Mouse (Mus musculus): ENCODE data around the gene Fosl2. TPM values are rescaled to one million over a fixed set of nuclear protein-coding genes. Genes with fewer than 3 reads are reported as not detected.

Fosl2 gene
- polyA plus RNA-seq (2016; fragmentation: Nextera tagmentation; extraction: Ambion mirVana) = 0.50 and 0.67 TPM in 2 replicates

DNA sequence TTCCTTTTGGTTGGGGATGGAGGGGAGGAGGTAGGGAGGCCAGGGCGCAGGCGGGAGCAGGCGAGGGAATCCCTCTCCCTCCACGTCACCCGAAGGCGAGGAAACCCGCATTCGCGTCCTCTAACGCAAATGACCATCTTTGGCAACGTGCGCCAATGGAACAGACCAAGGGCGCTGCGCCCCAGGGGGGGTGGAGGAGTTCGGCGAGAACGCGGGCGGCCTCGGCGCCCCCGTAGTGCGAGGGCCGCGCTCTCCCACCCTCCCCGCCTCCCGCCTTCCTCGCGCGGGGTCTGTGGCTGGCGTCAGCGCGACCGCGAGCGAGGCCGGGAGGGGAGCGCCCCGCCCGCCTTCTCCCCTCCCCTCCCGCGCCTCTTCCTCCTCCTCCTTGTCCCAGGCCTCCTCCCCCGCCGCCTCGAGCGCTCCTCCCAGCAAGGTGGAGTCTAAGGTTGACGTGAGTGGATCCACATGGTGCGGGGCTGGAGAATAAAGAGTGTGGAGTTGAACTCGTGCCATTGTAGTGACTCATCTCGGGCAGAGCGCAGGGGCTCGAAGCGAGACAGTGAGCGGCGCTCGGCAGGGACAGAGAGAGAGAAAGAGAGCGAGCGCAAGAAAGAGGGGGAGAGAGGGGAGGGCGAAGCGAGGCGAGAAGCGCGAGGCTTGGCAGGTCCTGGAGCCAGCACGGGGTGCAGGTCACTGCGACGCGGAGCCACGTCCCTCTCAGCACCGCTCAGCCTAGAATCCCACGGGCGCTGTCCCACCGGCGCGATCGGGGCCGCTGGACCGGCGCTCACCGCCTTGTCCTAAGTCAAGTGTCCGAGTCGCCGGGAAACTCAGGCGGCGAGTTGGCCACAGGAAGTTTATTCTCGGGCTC lies at the start of gene Fosl2:
Gene Fosl2, plus strand, starts transcription at position 466 of the 871 bp plus-strand sequence.
- peaks cover 66% of the 10 kb centered on the region for H3K4me1 ChIP-seq
- H3K27me3 ChIP-seq (replicated peaks; ENCODE audit: low read depth, poor library complexity, severe bottlenecking) = peaks cover 71% of the 10 kb centered on the region

DNA sequence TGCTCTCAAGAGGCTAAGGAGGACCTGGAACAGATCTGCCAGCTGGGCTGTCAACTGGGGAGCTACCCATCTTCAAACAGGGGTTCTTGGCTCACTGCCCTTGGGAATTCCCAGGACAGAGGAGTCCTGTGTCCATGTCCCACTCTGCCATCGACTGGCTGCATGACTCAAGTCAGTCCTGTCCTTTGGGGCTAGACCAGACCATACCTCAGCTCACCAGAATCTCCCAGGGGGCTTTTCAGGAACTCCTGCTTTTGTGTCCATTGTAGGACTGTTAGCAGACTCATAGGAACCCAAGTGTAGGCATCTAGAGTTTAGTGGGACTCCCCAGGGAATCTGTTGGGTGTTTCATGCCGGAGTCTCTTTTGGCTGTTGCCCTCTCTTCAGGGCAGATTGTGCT lies 49.6 kb upstream of the Fosl2 start:
- no peak overlapping the region for H3K4me3 ChIP-seq
- 91% methylated on average over 2 of the region's 2 CpGs for WGBS
- H3K36me3 ChIP-seq (replicated peaks) = no peaks in the 10 kb centered on the region
- no peak for DNase-seq (ENCODE audit: low spot score)
- peaks cover 7% of the 10 kb centered on the region for H3K4me1 ChIP-seq
- H3K27me3 ChIP-seq (replicated peaks; ENCODE audit: low read depth, poor library complexity, severe bottlenecking) = no peaks in the 10 kb centered on the region
- H3K9me3 ChIP-seq = no peaks in the 10 kb centered on the region
- H3K27ac ChIP-seq (replicated peaks) = no peak overlapping the region

More for the DNA sequence above, at the start of gene Fosl2:
- under 1% methylated on average over 85 of the region's 85 CpGs for WGBS
- Histone ChIP-seq H3K27ac (replicated peaks) (peak within 1 kb of the TSS; percentile 91), H3K9me3 (no peaks in the 10 kb centered on the region), H3K36me3 (replicated peaks) (no peaks in the 10 kb centered on the region), H3K4me3 (peak within 1 kb of the TSS; percentile 76)
- peak; percentile 93 for DNase-seq (ENCODE audit: low spot score)

DNA sequence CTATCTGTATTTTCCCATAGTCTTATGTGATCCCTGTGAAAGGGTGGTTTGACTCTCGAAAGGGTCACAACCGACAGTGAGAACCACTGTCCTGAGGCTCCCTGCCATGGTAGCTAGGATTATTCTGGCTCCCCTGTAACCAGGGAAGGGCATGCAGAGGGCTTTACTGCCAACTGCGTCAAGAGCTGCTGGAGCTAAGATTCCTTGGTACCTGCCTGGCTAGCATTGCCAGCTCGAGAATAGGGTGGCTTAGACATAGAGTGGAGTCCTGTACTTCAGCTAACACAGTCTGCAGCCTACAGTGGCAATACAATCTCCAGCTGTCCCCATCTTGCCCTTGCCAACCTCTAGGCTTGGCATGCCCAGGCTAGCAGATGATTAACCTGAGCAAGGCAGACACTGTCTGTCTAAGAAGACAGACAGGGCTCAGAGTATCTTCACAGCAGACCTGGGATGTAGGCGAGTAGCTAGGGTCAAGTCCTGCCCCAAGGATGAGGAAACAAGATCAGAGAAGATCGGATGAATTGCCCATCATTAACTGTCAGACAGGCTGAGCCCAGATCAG lies 49.0 kb upstream of the Fosl2 start:
- no peak for DNase-seq (ENCODE audit: low spot score)
- H3K27me3 ChIP-seq (replicated peaks; ENCODE audit: low read depth, poor library complexity, severe bottlenecking) = no peaks in the 10 kb centered on the region
- no peaks in the 10 kb centered on the region for H3K9me3 ChIP-seq
- no peak overlapping the region for H3K4me3 ChIP-seq
- 83% methylated on average over 6 of the region's 6 CpGs for WGBS
- H3K27ac ChIP-seq (replicated peaks) = no peak overlapping the region
- peaks cover 5% of the 10 kb centered on the region for H3K4me1 ChIP-seq
- H3K36me3 ChIP-seq (replicated peaks) = no peaks in the 10 kb centered on the region

DNA sequence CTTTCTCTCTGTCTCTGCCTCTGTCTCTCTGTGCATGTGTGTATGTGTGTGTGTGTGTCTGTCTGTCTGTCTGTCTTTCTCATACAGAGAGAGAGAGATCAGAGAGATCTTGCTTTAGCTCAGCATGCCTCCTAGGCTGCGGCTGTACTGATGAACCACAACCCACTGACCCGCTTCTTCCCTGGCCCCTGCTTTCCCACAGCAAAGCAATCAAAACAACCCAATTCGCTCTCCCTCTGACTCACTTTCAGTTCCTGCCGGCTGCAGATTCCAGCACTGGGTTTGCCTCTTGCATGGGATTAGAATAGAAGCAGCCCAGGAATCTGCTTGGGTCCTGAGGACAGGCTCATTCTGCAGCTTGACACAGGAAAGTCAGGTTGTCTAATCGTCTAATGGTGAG lies 46.1 kb upstream of the Fosl2 start:
- H3K4me3 ChIP-seq = no peak overlapping the region
- 55% methylated on average over 5 of the region's 5 CpGs for WGBS
- H3K36me3 ChIP-seq (replicated peaks) = no peaks in the 10 kb centered on the region
- H3K9me3 ChIP-seq = no peaks in the 10 kb centered on the region
- DNase-seq (ENCODE audit: low spot score) = no peak
- peaks cover 7% of the 10 kb centered on the region for H3K4me1 ChIP-seq
- H3K27ac ChIP-seq (replicated peaks) = 0 out of 2 replicates have a peak overlapping the region, but pooled peaks have one; percentile 15
- no peaks in the 10 kb centered on the region for H3K27me3 ChIP-seq (replicated peaks; ENCODE audit: low read depth, poor library complexity, severe bottlenecking)

DNA sequence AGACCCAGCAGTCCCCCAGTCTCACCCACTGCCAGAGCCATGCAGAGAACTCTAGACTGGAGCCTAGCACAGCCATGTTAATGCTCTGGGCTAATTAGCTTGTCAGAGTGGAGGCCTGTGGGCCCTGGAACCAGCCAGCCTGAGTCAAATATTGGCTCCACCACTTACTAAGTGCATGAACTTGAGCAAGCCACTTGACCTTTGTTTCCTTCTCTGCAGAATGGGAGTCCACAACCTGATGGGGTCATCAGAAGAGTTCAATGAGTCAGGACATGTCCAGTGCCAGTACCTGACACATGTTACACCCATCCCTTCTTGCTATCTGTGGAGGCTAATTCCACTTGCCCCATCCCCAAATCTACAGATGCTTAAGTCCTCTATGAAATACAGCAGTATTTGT lies 43.3 kb upstream of the Fosl2 start:
- no peak for DNase-seq (ENCODE audit: low spot score)
- Histone ChIP-seq H3K9me3 (no peaks in the 10 kb centered on the region), H3K27ac (replicated peaks) (no peak overlapping the region), H3K36me3 (replicated peaks) (no peaks in the 10 kb centered on the region), H3K4me1 (peaks cover 7% of the 10 kb centered on the region), H3K27me3 (replicated peaks; ENCODE audit: low read depth, poor library complexity, severe bottlenecking) (no peaks in the 10 kb centered on the region), H3K4me3 (no peak overlapping the region)

DNA sequence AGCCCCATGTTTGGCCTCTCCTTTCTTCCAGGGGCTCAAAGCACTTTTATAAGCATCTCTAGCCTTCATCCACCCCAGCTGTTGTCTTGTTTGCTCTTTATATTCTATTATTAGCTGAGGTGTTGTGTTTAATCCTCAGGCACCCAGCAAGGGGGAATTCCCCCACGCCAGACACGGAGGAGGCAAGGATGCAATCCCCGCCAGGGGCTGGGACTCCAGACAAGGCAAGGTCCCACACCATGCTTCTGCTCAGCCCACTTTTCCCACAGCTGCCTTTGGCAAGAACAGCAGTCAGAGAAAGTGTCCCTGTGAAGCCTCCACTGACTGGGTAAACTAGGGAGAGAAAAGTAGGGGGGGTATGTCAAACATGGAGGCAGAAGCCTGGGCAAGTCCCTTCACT lies 36.9 kb upstream of the Fosl2 start:
- Histone ChIP-seq H3K4me1 (peaks cover 22% of the 10 kb centered on the region), H3K9me3 (no peaks in the 10 kb centered on the region), H3K27me3 (replicated peaks; ENCODE audit: low read depth, poor library complexity, severe bottlenecking) (no peaks in the 10 kb centered on the region), H3K36me3 (replicated peaks) (no peaks in the 10 kb centered on the region), H3K27ac (replicated peaks) (peak overlapping the region; percentile 30; the same call in 1 of the 2 replicates), H3K4me3 (no peak overlapping the region)
- no peak for DNase-seq (ENCODE audit: low spot score)
- WGBS = 83% methylated on average over 3 of the region's 3 CpGs

DNA sequence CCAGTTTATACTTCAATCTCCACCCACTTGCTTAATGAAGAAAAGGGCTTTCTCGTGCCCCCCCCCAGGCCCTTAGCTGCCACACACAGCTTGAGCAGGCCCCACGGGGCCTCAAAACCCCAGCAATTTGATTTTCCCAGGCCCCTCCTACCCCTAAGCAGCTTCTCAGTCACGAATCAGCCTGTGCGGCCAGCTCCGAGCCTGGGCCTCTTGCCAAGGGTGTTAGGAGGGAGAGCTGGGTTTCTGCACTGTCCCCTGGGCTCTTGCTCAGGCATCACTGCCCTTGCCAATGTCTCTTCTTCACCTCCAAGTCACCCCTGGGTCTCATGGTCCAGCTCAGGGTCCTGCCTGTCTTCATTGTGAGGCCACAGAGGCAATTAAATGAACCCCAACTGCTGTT lies 33.1 kb upstream of the Fosl2 start:
- Histone ChIP-seq H3K27ac (replicated peaks) (peak overlapping the region; percentile 49), H3K27me3 (replicated peaks; ENCODE audit: low read depth, poor library complexity, severe bottlenecking) (no peaks in the 10 kb centered on the region), H3K4me3 (no peak overlapping the region), H3K36me3 (replicated peaks) (no peaks in the 10 kb centered on the region), H3K4me1 (peaks cover 22% of the 10 kb centered on the region), H3K9me3 (no peaks in the 10 kb centered on the region)
- 59% methylated on average over 5 of the region's 5 CpGs for WGBS
- DNase-seq (ENCODE audit: low spot score) = no peak

DNA sequence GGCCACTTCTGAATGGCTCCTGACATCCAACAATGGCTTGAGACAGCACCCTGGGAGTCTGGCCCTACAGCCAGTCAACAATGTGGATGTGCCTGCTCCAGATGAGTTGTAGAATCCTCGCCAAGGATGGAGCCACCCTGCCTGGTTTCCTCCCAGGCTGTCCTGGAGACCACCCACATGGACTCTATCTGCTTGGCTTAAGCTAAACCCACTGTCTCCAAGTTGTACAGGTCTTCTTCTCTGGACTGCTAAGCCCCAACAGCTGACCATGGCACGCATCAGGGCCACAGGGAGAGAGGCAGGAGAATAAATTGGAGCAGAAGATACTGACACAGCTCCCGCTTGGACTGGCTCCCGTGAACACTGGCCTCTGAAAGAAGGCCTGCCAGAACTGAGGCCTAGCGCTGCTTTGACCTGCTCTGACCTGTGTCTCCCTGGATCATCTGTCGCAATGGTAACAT lies 32.6 kb upstream of the Fosl2 start:
- H3K9me3 ChIP-seq = no peaks in the 10 kb centered on the region
- DNase-seq (ENCODE audit: low spot score) = no peak
- H3K4me1 ChIP-seq = peaks cover 22% of the 10 kb centered on the region
- H3K36me3 ChIP-seq (replicated peaks) = no peaks in the 10 kb centered on the region
- WGBS = 82% methylated on average over 6 of the region's 6 CpGs
- H3K27ac ChIP-seq (replicated peaks) = peak overlapping the region; percentile 49; the same call in 1 of the 2 replicates
- H3K4me3 ChIP-seq = no peak overlapping the region
- no peaks in the 10 kb centered on the region for H3K27me3 ChIP-seq (replicated peaks; ENCODE audit: low read depth, poor library complexity, severe bottlenecking)

DNA sequence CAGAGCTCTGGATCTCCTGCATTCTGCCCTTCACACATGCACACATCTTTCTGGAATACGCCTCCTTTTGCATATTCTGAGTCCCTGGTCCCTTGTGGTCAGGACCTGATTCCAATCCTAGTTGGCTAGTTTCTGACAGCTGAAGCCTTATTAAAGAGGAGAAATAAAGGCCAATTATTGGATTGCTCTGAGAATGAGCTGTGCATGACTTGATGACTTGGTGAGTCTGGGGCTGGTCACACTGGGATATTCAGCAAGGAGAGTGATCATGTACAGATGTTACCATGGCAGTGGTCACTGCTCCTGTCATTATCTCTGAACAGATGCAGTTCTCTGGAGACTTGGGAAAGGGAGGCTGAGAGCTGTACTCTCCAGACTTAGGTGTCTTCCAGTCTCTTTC lies 32.1 kb upstream of the Fosl2 start:
- H3K27ac ChIP-seq (replicated peaks) = no peak overlapping the region
- WGBS = 94% methylated on average over 1 of the region's 1 CpGs
- no peaks in the 10 kb centered on the region for H3K36me3 ChIP-seq (replicated peaks)
- no peak overlapping the region for H3K4me3 ChIP-seq
- H3K27me3 ChIP-seq (replicated peaks; ENCODE audit: low read depth, poor library complexity, severe bottlenecking) = no peaks in the 10 kb centered on the region
- peaks cover 22% of the 10 kb centered on the region for H3K4me1 ChIP-seq
- DNase-seq (ENCODE audit: low spot score) = no peak
- no peaks in the 10 kb centered on the region for H3K9me3 ChIP-seq

DNA sequence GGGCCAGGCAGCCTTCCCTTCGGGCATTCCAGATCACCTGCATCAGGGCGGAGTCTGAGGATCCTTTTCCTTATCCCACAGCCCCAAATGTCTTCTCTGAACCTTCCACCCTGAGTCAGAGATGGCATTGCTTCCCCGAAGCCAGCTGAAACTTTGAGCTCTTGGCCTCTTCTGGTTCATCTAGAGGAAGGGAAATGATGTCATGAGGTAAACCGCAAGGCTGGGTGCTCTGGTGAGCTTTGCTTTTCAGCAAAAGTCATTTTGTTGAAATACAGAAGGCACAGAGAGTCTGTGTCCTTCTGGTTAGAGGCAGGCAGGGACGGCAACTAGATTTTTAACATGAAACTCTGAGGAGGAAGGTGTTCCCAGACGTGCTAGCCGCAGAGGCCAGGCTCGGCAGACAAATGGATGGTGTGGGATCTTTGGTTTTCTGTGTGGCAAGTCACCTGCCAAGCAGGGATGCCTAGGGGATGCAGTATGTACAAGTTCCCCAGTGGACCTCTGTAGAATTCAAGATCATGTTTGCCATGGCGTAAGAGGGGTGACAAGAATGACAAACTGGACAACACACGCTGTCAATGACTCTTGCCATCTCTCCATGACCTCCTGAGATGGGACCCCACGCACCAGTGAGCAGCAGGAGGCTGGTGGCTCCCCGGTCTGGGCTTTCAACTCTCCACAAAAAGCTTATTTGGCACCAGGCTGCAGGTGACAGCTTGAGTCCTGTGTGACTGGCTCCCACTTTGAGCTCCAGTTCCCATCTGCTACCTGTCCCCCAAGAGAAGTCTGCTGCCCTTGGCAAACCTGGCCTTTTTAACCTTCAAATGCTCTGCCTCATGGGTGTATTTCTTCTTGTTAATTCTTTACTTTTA lies 31.2 kb upstream of the Fosl2 start:
- H3K9me3 ChIP-seq = no peaks in the 10 kb centered on the region
- DNase-seq (ENCODE audit: low spot score) = no peak
- H3K27me3 ChIP-seq (replicated peaks; ENCODE audit: low read depth, poor library complexity, severe bottlenecking) = no peaks in the 10 kb centered on the region
- H3K36me3 ChIP-seq (replicated peaks) = no peaks in the 10 kb centered on the region
- no peak overlapping the region for H3K4me3 ChIP-seq
- H3K4me1 ChIP-seq = peaks cover 22% of the 10 kb centered on the region
- 90% methylated on average over 12 of the region's 12 CpGs for WGBS
- H3K27ac ChIP-seq (replicated peaks) = no peak overlapping the region

DNA sequence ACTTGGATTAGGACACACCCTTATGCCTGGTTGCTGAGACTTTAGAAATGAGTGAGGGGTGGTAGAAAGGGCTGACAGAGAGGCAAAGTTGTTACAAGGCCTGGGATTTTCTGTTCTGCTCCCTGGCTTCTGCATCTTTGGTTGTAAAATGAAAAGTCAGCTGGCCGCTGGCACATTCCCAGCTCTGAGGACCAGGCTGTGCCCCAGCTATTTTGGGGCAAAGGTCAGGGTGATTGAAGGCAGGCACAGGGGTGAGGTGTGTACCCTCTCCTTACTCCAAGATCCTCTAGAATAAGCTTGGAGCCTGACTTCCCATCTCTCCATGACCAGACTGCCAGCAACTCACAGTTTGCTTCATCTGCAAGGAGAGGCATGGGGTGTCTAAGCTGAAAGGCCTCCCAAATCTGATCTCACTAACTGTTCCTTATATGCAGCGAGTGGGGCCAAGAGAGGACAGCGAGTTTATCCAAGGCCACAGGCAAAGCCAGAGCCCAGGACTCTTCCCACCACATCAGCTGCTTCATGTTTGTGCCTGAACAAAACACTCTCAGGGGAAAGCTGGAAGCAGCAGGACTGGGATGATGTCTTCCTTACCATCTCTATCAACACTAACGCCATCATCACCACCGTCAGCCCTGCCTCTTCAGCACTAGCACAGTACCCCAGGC lies 29.0 kb upstream of the Fosl2 start:
- peaks cover 19% of the 10 kb centered on the region for H3K4me1 ChIP-seq
- H3K36me3 ChIP-seq (replicated peaks) = no peaks in the 10 kb centered on the region
- H3K27ac ChIP-seq (replicated peaks) = no peak overlapping the region
- H3K4me3 ChIP-seq = no peak overlapping the region
- 84% methylated on average over 5 of the region's 5 CpGs for WGBS
- DNase-seq (ENCODE audit: low spot score) = no peak
- H3K9me3 ChIP-seq = no peaks in the 10 kb centered on the region
- no peaks in the 10 kb centered on the region for H3K27me3 ChIP-seq (replicated peaks; ENCODE audit: low read depth, poor library complexity, severe bottlenecking)

DNA sequence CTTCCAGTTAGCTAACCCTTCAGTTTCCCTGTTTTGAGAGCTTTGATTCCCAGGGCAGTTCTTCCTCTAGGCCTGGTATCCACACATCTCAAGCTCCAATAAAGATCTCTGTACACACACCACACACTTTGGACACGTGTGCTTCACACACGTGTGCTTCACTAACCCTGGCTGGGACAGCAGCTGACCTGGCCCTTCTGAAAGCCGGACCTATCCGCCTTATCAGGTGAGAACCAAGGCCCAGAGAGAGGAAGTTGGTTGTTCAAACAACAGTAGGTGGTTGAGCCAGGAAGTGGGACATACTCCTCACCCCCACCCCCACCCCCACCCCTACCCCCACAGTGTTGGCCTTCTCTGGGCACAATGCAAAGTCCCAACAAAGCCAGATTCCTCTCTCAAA lies 24.9 kb upstream of the Fosl2 start:
- WGBS = 87% methylated on average over 4 of the region's 4 CpGs
- DNase-seq (ENCODE audit: low spot score) = no peak
- Histone ChIP-seq H3K27ac (replicated peaks) (no peak overlapping the region), H3K9me3 (no peaks in the 10 kb centered on the region), H3K27me3 (replicated peaks; ENCODE audit: low read depth, poor library complexity, severe bottlenecking) (no peaks in the 10 kb centered on the region), H3K4me1 (peaks cover 4% of the 10 kb centered on the region; the same call in 1 of the 2 replicates), H3K4me3 (no peak overlapping the region), H3K36me3 (replicated peaks) (no peaks in the 10 kb centered on the region)
